Mouse (Mus musculus): ENCODE results near the gene Scd2. TPM values are rescaled to one million over a fixed set of nuclear protein-coding genes. Genes with fewer than 3 reads are reported as not detected.
"Not testable (repeated sequence)": the region's sequence is repeated elsewhere in the genome, so short reads cannot be mapped to it uniquely, and the experiment has no call there.

Gene Scd2
- total RNA-seq, 2 experiments from 2014 or later: 226 to 239 TPM

GRCm38 (mm10) chr19:44297068-44297760 is 3.7 kb downstream of the Scd2 start:
- DNase-seq: no peak

GRCm38 (mm10) chr19:44297862-44298261 is 4.4 kb downstream of the Scd2 start:
- no peak for DNase-seq

- no peak for DNase-seq
These were observed 5.6 kb downstream of the Scd2 start for GRCm38 (mm10) chr19:44299078-44299477.

GRCm38 (mm10) chr19:44299902-44300301 is 6.4 kb downstream of the Scd2 start:
- DNase-seq: no peak

- DNase-seq: no peak
These were observed 7.0 kb downstream of the Scd2 start for GRCm38 (mm10) chr19:44300520-44300919.

GRCm38 (mm10) chr19:44301176-44301575 is 7.7 kb downstream of the Scd2 start:
- DNase-seq: no peak

GRCm38 (mm10) chr19:44301671-44302305 is 8.3 kb downstream of the Scd2 start:
- no peak for DNase-seq

- no peak for DNase-seq
These were observed 9.4 kb downstream of the Scd2 start for GRCm38 (mm10) chr19:44302901-44303300.

GRCm38 (mm10) chr19:44303502-44303901 is 10.0 kb downstream of the Scd2 start:
- DNase-seq: no peak

- no peak for DNase-seq
These were observed 10.9 kb downstream of the Scd2 start for GRCm38 (mm10) chr19:44304419-44304818.

GRCm38 (mm10) chr19:44304851-44305510 is 11.5 kb downstream of the Scd2 start:
- DNase-seq: no peak

GRCm38 (mm10) chr19:44305701-44306100 is 12.2 kb downstream of the Scd2 start:
- no peak for DNase-seq

- DNase-seq: no peak
These were observed 12.7 kb downstream of the Scd2 start for GRCm38 (mm10) chr19:44306171-44306570.

- DNase-seq: no peak
These were observed 13.8 kb downstream of the Scd2 start for GRCm38 (mm10) chr19:44307101-44307914.

GRCm38 (mm10) chr19:44307915-44308470 is 14.5 kb downstream of the Scd2 start:
- DNase-seq: no peak

- no peak for DNase-seq
These were observed 15.3 kb downstream of the Scd2 start for GRCm38 (mm10) chr19:44308611-44309246.

GRCm38 (mm10) chr19:44309351-44310154 is 16.1 kb downstream of the Scd2 start:
- no peak for DNase-seq

- DNase-seq: not testable (repeated sequence)
These were observed 16.7 kb downstream of the Scd2 start for GRCm38 (mm10) chr19:44310155-44310575.

- no peak for DNase-seq
These were observed 17.3 kb downstream of the Scd2 start for GRCm38 (mm10) chr19:44310814-44311213.

- DNase-seq: no peak
These were observed 18.0 kb downstream of the Scd2 start for GRCm38 (mm10) chr19:44311306-44312006.
